Mouse (Mus musculus) thymus, postnatal 0 days (tissue): ENCODE data around the gene Fbxw5. TPM values are rescaled to one million over a fixed set of nuclear protein-coding genes. Genes with fewer than 3 reads are reported as not detected.
"Not testable (repeated sequence)": the region's sequence is repeated elsewhere in the genome, so short reads cannot be mapped to it uniquely, and the experiment has no call there.

Experiments used
- DNase-seq: peaks from one replicate; pipeline ENCODE4 v3.0.0-alpha.2; 2015; ENCODE audit warnings: low spot score
- polyA plus RNA-seq: library from polyadenylated mRNA; unstranded; fragments of >200 nt; fragmentation: Nextera tagmentation; extraction: Ambion mirVana; gene quantifications from 2 replicates; pipeline ENCODE4 v1.2.1, GENCODE M21; 2015

The Fbxw5 gene
- polyA plus RNA-seq, 1 experiment from 2014 or later, result 44.3 TPM

DNA sequence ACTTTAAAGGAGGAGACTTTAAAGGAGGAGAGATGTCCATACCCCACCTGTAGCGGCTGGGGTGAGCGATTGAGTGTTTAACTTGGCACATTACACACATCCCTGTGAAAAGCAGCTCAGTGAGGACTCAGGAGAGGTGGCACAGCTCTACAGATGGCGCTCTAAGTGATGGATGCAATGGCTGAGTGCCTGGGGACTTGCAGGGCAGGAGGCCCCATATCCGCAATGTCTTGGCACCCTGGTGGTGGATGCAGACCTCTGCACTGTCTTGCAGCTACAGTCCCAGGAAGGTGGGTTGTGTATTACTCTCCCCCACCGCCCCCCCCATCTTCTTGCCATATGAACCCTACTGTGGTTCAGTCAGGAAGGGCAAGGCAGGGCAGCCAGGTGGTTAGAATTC is 6.4 kb downstream of the Fbxw5 start:
- DNase-seq, result peak; percentile 79

DNA sequence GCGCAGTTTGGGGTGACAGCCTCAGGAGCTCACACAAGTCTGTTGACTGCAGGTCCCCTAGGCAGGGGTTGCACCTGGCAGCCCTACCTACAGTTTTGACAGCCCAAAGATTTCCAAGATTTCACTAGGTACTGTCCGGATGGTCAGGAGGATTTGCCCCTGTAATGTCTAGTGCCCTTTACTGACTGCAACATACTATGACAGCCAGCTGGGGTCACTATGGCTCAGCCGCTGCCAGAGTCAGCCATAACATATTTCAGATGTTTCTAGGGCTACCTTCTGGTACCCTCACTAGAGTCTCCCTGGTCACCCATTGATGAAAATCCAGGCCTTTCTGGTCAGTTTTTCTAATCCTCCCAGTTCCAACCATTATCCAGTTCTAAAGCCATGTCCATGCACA is 9.4 kb downstream of the Fbxw5 start:
- DNase-seq, result no peak

DNA sequence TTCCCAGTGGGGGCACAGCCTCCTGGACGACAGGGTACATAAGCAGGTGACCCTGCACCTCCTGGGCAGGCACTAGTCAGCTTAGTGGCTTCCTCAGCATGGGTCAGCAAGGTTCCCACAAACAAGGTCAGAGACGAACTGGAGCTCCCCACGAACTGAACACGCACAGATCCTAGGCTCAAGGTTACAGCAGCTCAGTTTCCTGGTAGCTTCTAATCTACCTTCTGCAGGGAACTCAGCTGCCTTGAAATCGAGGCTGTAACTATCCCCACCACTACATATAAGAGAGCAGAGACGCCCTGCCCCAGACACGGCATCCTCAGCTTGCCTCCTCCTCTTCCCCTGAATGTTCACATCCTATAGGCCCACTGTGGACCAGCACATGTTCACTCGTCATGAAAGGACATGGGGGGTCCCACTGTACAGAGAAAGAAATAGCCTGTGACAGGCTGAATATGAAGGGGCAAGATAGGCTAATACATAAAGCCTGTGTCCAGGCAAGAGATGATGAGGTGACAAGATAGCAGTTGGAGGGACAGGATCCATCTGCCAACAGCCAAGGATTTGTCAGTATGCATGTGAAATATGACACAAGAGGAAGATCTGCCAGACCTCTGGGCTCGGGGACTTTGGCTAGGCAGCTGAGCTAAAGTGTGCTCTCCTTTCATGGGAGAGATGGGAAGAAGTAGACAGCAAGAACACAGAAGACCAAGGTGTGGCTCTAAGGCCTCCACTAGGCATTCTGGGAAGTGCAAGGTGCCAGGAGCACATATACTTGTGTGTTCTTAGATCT is 26.2 kb downstream of the Fbxw5 start:
- no peak for DNase-seq

DNA sequence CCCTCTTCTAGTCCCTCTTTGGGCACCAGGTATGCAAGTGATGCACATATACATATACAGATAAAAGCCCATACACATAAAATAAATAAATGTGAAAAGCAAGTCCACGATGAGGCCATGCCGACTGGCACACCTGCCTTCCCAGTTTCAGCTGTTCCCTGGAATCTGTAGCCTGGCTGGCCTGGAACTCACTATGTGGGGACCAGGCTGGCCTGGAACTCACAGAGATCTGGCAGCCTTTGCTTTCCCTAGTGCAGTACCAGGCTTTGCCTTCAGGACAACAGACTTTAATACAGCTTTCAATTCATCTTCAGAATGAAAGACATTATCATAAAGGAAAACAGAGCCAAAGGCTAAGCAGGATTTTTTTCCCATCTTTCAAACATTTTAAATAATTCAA is 33.2 kb downstream of the Fbxw5 start:
- DNase-seq, result no peak

DNA sequence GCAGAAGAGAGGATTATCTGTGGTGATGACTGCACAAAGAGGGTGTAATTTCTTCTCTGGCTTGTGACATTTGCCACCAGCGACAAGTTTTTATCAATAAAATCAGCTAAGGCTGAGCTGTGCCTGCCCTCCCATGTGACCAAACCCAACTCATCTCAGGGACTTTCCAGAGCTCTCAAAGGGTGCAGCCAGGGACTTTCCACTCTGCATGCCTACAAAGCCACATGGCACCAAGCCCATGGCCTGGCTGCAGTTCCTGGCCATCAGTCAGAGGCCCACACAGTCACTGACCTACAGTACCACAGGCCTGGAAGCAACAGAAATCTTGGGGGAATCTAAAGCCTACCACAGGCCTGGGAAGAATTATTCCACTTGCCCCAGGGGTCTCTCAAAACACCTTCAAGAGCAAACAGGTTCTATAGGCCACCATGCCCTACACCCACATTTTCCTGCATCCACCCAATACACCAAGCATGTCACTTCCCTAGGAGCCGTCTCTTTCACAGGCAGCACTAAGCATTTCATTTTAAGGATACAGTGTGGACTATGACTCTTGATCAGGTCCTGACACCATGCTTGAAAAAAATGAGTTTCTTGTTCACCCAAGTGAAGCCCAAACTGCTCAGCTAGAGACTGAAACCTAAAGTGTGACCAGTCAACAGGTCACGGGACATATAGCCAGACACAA is 33.8 kb downstream of the Fbxw5 start:
- no peak for DNase-seq

DNA sequence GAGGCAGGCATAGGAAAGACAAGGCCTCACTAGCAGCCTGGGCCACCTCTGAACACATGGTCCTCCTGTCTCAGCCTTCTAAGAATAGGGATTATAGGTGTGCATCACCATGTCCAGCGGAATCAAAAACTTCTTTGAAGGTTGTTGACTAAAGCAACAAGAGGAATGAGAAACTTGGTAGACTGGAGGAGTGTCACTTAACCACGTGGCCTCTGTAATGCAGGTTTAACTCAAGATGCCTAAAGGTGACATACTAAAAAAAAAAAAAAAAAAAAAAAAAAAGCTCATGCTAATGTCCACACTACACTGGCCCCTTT is 34.3 kb downstream of the Fbxw5 start:
- DNase-seq, result no peak

DNA sequence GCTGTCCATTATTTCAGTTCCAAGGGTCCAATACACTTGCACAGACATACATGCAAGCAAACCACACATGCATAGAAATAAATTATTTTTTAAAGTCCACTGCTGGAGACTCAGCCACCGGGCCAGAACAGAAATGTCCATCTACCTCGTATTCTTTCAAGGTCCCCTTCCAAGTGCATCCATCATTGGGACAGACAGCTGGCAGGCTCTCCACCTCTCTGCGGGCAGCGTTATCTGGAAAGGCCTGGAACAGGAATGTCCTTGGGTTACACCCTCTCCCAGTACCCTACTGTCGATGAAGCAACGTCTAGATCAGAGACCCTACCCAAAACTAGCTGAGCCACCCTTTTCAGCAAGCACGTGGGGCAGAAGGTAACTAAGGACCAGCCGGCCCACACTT is 36.0 kb downstream of the Fbxw5 start:
- DNase-seq, result no peak

DNA sequence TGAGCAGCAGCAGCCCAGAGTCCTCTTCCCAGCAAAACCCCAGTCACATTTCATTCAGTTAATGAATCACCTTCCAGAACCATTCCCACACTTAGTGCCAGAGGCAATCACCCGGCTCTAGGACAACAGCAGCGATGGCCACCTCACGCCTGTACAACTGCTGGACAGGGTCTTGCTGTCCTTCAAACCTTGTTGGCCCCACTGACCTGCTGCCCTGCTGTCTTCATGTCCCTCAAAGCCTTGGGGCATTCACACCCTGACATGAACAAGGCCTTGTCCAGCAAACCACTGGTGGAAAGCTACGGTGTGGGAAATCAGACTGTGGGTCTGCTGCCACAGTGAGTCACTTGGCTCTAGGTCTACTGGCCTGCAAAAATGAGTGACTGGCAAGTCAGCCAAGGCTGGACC is 40.0 kb downstream of the Fbxw5 start:
- DNase-seq, result no peak

DNA sequence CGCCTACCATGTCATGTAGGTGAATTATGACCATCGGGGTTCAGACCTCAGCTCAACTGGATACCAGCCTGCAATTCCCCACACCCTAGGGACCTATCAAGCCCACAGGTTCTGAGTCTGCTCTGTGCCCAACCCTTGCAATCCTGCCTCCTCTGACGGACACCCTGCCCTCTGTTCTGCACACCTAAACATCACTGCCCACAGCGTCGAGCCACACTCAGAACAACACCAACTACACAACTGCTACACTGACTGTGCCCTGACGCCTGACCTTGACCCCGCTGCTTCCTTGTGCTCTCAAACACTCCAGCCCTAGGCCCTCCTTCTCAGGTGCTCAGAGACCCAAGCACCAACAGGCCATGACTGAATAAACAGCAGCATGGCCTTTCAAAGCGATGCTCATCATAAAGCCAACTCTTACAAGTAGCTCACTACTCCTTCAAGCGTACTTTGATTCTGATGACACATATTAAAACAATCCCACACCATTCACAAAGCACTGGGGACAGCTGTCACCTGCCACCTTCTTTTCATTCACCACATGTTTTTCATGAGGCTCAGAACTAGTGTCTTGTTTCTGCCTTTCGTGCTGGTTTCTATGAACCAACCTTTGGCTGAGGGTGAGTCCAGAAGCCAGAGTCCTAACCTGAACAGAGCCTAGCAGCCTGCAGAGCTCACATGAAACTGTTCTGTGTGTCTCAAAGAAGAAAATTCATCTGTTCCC is 41.3 kb downstream of the Fbxw5 start:
- no peak for DNase-seq

DNA sequence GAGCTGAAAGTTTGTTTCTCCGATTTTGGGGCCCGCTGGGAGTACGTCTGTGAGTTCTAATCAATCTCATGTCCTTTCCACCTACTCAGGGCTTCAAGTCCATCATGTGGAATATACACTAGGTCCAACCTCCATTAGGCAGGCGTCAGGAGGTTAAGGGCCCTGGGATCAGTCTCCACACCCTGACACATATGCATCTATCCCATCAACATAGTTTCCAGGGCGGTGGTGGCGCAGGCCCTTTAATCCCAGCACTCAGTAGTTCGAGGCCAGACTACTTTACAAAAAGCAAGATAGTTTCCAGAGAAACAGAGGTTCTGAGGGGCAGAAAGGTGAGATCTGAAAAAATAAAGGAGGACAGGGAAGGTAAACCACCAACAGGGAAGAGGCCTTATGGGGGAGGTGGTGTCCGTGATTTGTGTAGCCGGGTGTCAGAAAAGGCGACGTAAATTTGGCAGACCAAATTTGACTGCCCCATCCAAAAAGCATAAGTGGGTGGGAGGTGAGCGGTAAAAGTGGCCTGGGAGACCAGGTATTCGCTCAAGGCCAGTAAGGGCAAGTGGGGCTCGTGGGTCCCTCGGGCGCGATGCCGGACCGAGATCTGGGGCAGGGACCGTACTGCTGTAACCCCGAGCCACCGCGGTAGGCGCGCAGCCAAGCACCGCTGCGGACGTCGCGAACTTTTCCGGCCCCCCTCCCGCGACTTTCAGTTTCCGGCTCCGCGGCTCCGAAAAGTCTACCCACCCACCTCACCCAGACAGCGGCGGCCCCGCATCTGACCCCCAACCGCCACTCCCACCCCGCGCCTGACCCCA is 45.7 kb downstream of the Fbxw5 start:
- no peak for DNase-seq

DNA sequence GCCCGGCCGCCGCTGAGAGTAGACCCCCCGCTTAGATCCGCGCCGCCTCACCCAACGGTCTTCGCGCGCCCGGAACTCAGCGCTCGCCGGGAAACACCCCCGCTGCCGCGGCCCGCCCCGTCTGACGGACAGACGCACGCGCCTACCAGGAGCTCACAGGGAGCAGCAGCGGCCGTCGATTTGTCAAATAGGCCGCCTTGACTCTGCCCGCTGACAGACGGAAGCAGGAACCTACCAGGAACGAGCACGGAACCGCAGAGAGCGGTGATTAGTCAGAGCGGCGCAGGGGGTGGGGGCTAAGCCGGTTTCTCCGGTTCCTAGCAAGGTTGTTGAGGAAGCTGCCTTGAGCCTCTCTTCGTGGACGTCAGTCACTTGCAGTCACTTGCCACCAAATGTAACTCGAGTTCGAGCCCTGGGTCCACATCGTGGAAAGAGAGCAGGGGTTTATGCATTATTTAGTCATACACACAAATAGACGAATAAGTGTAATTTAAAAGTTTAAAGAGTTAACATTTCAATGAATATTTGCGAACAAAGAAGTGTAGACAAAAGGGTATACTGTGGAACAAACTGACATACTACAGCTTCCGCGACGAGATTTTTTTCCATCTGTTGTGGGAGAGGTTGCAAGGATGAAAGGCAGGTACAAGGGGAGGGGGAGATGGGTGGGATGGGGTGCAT is 46.4 kb downstream of the Fbxw5 start, which contains the start of gene Traf2:
Gene Traf2 (minus strand): TSS at position 130 of the 681 bp plus-strand sequence.
- DNase-seq, result peak; percentile 99

DNA sequence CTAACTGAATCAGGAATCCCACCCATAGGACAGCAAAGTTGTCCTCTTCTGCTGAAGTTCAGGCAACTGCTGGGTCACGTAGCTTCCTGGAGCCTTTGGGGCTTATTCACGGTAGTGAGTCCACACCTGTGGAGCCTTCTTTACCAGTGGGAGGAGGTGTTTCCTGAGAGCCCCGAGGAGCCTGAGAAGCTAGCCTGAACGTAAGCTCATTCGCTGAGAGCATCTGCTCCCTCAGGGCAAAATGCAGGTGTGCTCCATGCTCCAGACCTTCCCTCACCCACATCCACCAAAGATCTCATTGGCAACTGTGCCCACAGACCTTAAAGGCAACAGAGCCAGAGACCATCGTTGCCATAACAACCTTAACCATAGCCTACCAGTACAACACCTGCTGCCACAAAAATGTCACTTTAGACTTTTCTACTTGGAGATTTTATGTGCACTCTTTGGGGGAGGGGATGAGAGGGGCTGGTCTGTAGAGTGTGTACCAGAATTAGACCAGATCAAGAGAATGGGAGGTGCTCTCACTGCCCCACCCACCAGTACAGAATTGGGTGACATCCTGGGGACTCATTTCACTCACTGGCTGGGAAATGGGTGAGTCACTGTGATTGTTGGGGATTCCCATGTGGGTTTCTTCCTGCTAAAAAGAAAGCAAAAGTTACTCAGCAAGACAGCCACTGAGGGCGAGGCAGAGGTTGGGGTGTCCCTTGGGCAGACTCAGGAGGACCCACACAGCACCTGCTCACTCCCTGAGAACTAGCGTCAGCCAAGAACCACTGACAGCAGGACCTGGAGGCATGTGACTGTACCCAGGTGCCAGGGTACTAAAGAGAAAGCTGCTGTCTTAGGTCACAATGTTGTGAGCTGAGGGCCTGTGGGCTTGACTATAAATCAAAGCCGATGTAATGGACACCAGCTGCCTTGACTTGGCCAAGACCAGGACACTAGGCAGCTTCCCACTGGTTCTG is 48.8 kb downstream of the Fbxw5 start:
- DNase-seq, result peak; percentile 93

DNA sequence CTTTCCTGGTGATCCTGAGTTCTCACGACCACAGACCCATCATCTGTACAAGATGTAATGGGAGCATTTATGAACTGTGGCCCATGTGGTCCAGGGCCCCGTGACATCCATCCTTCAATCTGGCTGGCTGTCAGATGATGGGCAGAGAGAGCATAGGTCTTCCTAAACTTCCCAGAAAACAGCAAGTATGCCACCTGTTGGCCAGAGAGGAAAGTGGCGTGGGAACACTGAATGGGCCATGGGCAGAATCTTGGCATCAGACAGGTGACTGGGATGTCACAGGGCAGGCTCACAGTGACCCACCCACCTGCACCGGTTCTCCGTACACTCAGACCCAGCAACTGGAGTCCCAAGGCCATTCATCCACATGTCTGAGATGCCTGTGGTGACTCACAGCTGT is 50.6 kb downstream of the Fbxw5 start:
- peak; percentile 19 for DNase-seq

DNA sequence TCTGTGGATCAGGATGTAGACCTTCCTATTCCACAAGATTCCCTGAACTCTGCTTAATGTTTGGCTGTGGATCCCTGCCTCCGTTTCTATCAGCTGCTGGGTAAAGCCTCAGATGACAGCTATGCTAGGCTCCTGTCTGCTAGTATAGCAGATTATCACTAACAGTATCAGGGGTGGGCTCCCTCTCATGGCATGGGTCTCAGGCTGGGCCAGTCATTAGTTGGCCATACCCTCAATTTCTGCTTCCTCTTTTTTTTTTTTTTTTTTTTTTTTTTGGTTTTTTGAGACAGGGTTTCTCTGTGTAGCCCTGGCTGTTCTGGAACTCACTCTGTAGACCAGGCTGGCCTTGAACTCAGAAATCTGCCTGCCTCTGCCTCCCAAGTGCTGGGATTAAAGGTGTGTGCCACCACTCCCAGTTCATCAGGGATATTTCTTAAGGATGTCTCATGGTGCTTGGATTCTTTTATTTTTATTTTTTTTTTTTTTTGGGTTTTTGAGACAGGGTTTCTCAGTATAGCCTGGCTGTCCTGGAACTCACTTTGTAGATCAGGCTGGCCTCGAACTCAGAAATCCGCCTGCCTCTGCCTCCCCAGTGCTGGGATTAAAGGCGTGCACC is 52.7 kb downstream of the Fbxw5 start:
- not testable (repeated sequence) for DNase-seq

Other genes starting within 250 kb of the Fbxw5 start
- 43.1 and 47.4 TPM in 2 replicates for gene Tmem203, start 245.3 kb upstream of the Fbxw5 start, polyA plus RNA-seq
- 10.2 and 12.6 TPM in 2 replicates for gene Tprn, start 238.1 kb upstream of the Fbxw5 start, polyA plus RNA-seq
- gene Ssna1, start 228.3 kb upstream of the Fbxw5 start, polyA plus RNA-seq, result 322 and 323 TPM in 2 replicates
- gene Anapc2, start 228.3 kb upstream of the Fbxw5 start, polyA plus RNA-seq, result 71.5 and 80.6 TPM in 2 replicates
- gene Tmem210, start 212.6 kb upstream of the Fbxw5 start, polyA plus RNA-seq, result not detected in 2 replicates
- 1.4 and 3.6 TPM in 2 replicates for gene Lrrc26, start 210.8 kb upstream of the Fbxw5 start, polyA plus RNA-seq
- 0.12 and 0.21 TPM in 2 replicates for gene Grin1, start 181.6 kb upstream of the Fbxw5 start, polyA plus RNA-seq
- gene Man1b1, start 168.4 kb upstream of the Fbxw5 start, polyA plus RNA-seq, result 37.1 and 40.7 TPM in 2 replicates
- gene Dpp7, start 144.4 kb upstream of the Fbxw5 start, polyA plus RNA-seq, result 8.7 and 9.1 TPM in 2 replicates
- 21.3 and 24.6 TPM in 2 replicates for gene Uap1l1, start 135.1 kb upstream of the Fbxw5 start, polyA plus RNA-seq
- 22.8 and 25.4 TPM in 2 replicates for gene Sapcd2, start 128.4 kb upstream of the Fbxw5 start, polyA plus RNA-seq
- gene Entpd2, start 104.9 kb upstream of the Fbxw5 start, polyA plus RNA-seq, result 7.6 and 9.0 TPM in 2 replicates
- 6.3 and 7.2 TPM in 2 replicates for gene Npdc1, start 101.4 kb upstream of the Fbxw5 start, polyA plus RNA-seq
- 1.4 and 1.8 TPM in 2 replicates for gene Fut7, start 77.5 kb upstream of the Fbxw5 start, polyA plus RNA-seq
- gene Abca2, start 72.0 kb upstream of the Fbxw5 start, polyA plus RNA-seq, result 3.3 and 4.7 TPM in 2 replicates
- 3.6 and 4.7 TPM in 2 replicates for gene Clic3, start 43.9 kb upstream of the Fbxw5 start, polyA plus RNA-seq
- gene Paxx, start 39.7 kb upstream of the Fbxw5 start, polyA plus RNA-seq, result 72.4 and 83.3 TPM in 2 replicates
- gene Ptgds, start 30.7 kb upstream of the Fbxw5 start, polyA plus RNA-seq, result 6.3 TPM in 2 replicates
- gene Lcn12, start 6.8 kb upstream of the Fbxw5 start, polyA plus RNA-seq, result not detected in 2 replicates
- 5.6 and 6.4 TPM in 2 replicates for gene C8g, start 969 bp downstream of the Fbxw5 start, polyA plus RNA-seq
- 58.1 and 59.1 TPM in 2 replicates for gene Traf2, start 46.2 kb downstream of the Fbxw5 start, polyA plus RNA-seq
- gene Edf1, start 57.1 kb downstream of the Fbxw5 start, polyA plus RNA-seq, result 466 and 515 TPM in 2 replicates
- gene Mamdc4, start 74.1 kb downstream of the Fbxw5 start, polyA plus RNA-seq, result 0.53 and 1.0 TPM in 2 replicates
- gene Phpt1, start 74.5 kb downstream of the Fbxw5 start, polyA plus RNA-seq, result 184 and 191 TPM in 2 replicates
- 0.04 and 0.49 TPM in 2 replicates for gene Ajm1, start 81.0 kb downstream of the Fbxw5 start, polyA plus RNA-seq
- 30.3 and 39.7 TPM in 2 replicates for gene Rabl6, start 107.8 kb downstream of the Fbxw5 start, polyA plus RNA-seq
- 0.04 and 0.05 TPM in 2 replicates for gene Ccdc183, start 116.9 kb downstream of the Fbxw5 start, polyA plus RNA-seq
- 5.8 and 7.0 TPM in 2 replicates for gene Tmem141, start 121.3 kb downstream of the Fbxw5 start, polyA plus RNA-seq
- 9.1 and 9.2 TPM in 2 replicates for gene Fcna, start 127.3 kb downstream of the Fbxw5 start, polyA plus RNA-seq
- 0.38 and 0.76 TPM in 2 replicates for gene Lcn8, start 152.4 kb downstream of the Fbxw5 start, polyA plus RNA-seq
- not detected in 2 replicates for gene Lcn5, start 157.2 kb downstream of the Fbxw5 start, polyA plus RNA-seq
- 0.24 TPM in 1 of 2 replicates, not detected in the other for gene Lcn6, start 176.0 kb downstream of the Fbxw5 start, polyA plus RNA-seq
- 0.45 and 0.49 TPM in 2 replicates for gene Lcn10, start 182.0 kb downstream of the Fbxw5 start, polyA plus RNA-seq
- gene Obp2a, start 199.3 kb downstream of the Fbxw5 start, polyA plus RNA-seq, result 1.5 and 1.9 TPM in 2 replicates
- 50.9 and 57.4 TPM in 2 replicates for gene Bmyc, start 206.0 kb downstream of the Fbxw5 start, polyA plus RNA-seq
- gene Obp2b, start 236.3 kb downstream of the Fbxw5 start, polyA plus RNA-seq, result 0.24 TPM in 1 of 2 replicates, not detected in the other